ENCODE assay signal across 9 mouse cellular contexts in the genomic region with DNA sequence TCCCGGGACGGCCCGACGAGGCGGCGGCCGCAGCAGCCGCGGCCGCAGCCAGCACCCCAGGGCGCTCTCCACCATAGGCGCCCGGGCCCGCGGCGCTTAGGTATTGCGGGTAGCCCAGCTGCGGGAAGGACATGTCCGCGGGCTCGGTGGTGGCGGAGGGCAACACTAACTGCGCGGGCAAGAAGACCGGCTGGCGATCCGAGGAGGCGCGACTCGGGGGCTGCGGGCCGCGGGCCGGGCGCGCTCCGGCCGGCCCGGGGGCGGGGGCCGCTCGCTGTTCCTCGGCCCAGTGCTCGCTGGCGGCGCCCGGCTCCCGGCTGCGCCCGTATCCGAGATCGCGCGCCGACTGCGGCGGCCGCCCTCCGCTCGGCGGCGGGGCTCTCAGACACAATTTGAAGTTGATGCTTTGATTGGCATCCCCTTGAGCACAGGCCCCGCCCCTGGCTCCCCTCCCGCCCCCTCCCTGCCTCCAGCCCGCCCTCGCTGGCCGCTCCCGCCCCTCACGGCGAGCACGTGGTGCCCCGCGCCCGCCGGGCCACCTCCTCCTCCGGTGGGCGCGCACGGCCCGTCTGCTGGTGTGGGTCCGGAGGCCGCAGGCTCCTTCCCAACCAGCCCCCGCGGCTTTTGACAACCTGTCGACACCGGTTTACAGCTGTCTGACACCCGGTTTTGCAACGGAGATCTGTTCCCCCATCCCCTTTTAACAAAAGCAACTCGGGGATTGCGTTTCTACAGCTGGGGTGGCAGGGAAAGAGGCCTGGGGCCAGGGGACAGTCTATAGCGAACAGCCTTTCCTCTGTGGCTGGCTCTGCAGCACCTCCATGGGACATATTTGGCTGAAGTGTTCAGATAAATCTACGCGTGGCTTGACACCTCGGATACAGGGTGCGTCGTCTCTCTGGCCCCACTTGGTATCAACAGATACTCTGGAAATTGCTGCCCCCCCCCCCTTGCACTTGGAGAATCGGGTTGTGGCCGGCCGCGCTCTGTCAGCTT. TPM values are rescaled to one million over a fixed set of nuclear protein-coding genes. Genes with fewer than 3 reads are reported as not detected.
DNase-seq lines count a peak whose midpoint lies in the region; ATAC-seq and TF ChIP-seq lines count a peak whose summit lies in the region.
"Had no signal": no experiment of that assay in that cellular context is flagged by ENCODE, and none has a peak within 500 bp of the region (broad histone marks: within the 10 kb centered on the region; RNA-seq: fewer than 3 reads in every experiment).

A gene (minus strand): TSS at position 368 of the 996 bp plus-strand sequence.

- peak; percentile 45; the same call in 1 of the 2 replicates for ATAC-seq in embryonic facial prominence, embryonic 13.5 days (ENCODE audit: insufficient number of reproducible peaks, insufficient read depth, low FRiP score, low TSS enrichment, low read depth)
- peak; percentile 38; the same call in 1 of the 2 replicates for ATAC-seq in intestine, embryonic 14.5 days (replicated peaks; ENCODE audit: low FRiP score, low TSS enrichment, low read depth)
- ATAC-seq in stomach, embryonic 15.5 days (ENCODE audit: insufficient read depth, low FRiP score, low read depth), result no peak

- peak within 1 kb of the TSS; percentile 85 for H3K4me2 ChIP-seq in embryonic facial prominence, embryonic 13.5 days
- H3K4me2 ChIP-seq in intestine, embryonic 14.5 days (ENCODE audit: low read length), result peak within 1 kb of the TSS; percentile 61
- H3K4me2 ChIP-seq in stomach, embryonic 15.5 days, result peak within 1 kb of the TSS; percentile 82

- peak within 1 kb of the TSS; percentile 23 for H3K4me3 ChIP-seq in cerebellum, adult 2 months (replicated peaks; ENCODE audit: insufficient read depth, low read depth, low read length)
- peak within 1 kb of the TSS; percentile 54 for H3K4me3 ChIP-seq in embryonic facial prominence, embryonic 13.5 days
- peak within 1 kb of the TSS; percentile 35 for H3K4me3 ChIP-seq in intestine, embryonic 14.5 days (ENCODE audit: low read depth, low read length)
- peak within 1 kb of the TSS; percentile 41 for H3K4me3 ChIP-seq in stomach, embryonic 15.5 days (replicated peaks)

- no peaks in the 10 kb centered on the region; the same call in 1 of the 2 replicates for H3K4me1 ChIP-seq in cerebellum, adult 2 months (ENCODE audit: control insufficient read depth, insufficient read depth, low read length)
- peaks cover 46% of the 10 kb centered on the region for H3K4me1 ChIP-seq in embryonic facial prominence, embryonic 13.5 days
- peaks cover 11% of the 10 kb centered on the region for H3K4me1 ChIP-seq in intestine, embryonic 14.5 days (replicated peaks; ENCODE audit: control insufficient read depth, insufficient read depth, low read length)
- H3K4me1 ChIP-seq in stomach, embryonic 15.5 days, result peaks cover 25% of the 10 kb centered on the region

- no peaks in the 10 kb centered on the region for H3K9me3 ChIP-seq in embryonic facial prominence, embryonic 13.5 days
- no peaks in the 10 kb centered on the region for H3K9me3 ChIP-seq in intestine, embryonic 14.5 days (ENCODE audit: control insufficient read depth, low read length)
- no peaks in the 10 kb centered on the region for H3K9me3 ChIP-seq in stomach, embryonic 15.5 days

- H3K9ac ChIP-seq in embryonic facial prominence, embryonic 13.5 days, result peak within 1 kb of the TSS; percentile 73
- no peak within 1 kb of the TSS for H3K9ac ChIP-seq in intestine, embryonic 14.5 days (ENCODE audit: low read length)
- H3K9ac ChIP-seq in stomach, embryonic 15.5 days, result no peak within 1 kb of the TSS

- H3K27ac ChIP-seq in cerebellum, adult 2 months (ENCODE audit: insufficient read depth, low read length), result no peak within 1 kb of the TSS
- peak within 1 kb of the TSS; percentile 16; the same call in 1 of the 2 replicates for H3K27ac ChIP-seq in embryonic facial prominence, embryonic 13.5 days
- no peak within 1 kb of the TSS for H3K27ac ChIP-seq in intestine, embryonic 14.5 days (ENCODE audit: low read depth)
- no peak within 1 kb of the TSS for H3K27ac ChIP-seq in stomach, embryonic 15.5 days

- DNase-seq in cerebellum, adult 2 months, result peak in 1 of 2 experiments; percentile 28
- no peak for DNase-seq in cerebellum, adult 18-20 months
- DNase-seq in intestine, embryonic 14.5 days (ENCODE audit: low spot score), result peak; percentile 77
- DNase-seq in lung, adult 18-20 months, result peak; percentile 73
- no peak for DNase-seq in thymus, postnatal 0 days (ENCODE audit: low spot score)
- no peak for DNase-seq in adrenal gland, adult (ENCODE audit: inconsistent age in 2 of 2, low spot score in 1 of 2)

- TF ChIP-seq CTCF in cerebellum, adult 2 months (IDR thresholded peaks at IDR 0.05; ENCODE audit: borderline replicate concordance, insufficient read depth, low read depth, low read length), result no peak

- H3K27me3 ChIP-seq in cerebellum, adult 2 months (ENCODE audit: control insufficient read depth, insufficient read depth, low read length), result peaks cover 8% of the 10 kb centered on the region; the same call in 1 of the 2 replicates
- H3K27me3 ChIP-seq in embryonic facial prominence, embryonic 13.5 days, result peaks cover 94% of the 10 kb centered on the region
- H3K27me3 ChIP-seq in intestine, embryonic 14.5 days (replicated peaks; ENCODE audit: control insufficient read depth, insufficient read depth, low read length), result peaks cover 99% of the 10 kb centered on the region
- peaks cover 90% of the 10 kb centered on the region for H3K27me3 ChIP-seq in stomach, embryonic 15.5 days (replicated peaks)

- no peak for TF ChIP-seq POLR2A in cerebellum, adult 2 months (IDR thresholded peaks at IDR 0.05; ENCODE audit: borderline replicate concordance, insufficient read depth, low read length)

- H3K36me3 ChIP-seq in embryonic facial prominence, embryonic 13.5 days, result no peaks in the 10 kb centered on the region
- no peaks in the 10 kb centered on the region for H3K36me3 ChIP-seq in intestine, embryonic 14.5 days (ENCODE audit: control insufficient read depth, insufficient read depth, low read length)
- no peaks in the 10 kb centered on the region for H3K36me3 ChIP-seq in stomach, embryonic 15.5 days

- WGBS in cerebellum, adult 2 months, result under 1% methylated on average over 98 of the region's 100 CpGs
- under 1% methylated on average over 95 of the region's 100 CpGs for WGBS in embryonic facial prominence, embryonic 13.5 days
- under 1% methylated on average over 79 of the region's 100 CpGs for WGBS in intestine, embryonic 14.5 days
- under 1% methylated on average over 79 of the region's 100 CpGs for WGBS in stomach, embryonic 15.5 days

RNA-seq across cellular contexts. Expression of the gene that starts here (rescaled TPM):
- 21.2 and 22.4 TPM in 2 replicates for polyA plus RNA-seq in cerebellum, adult 2 months (2012; rRNA removed)
- polyA plus RNA-seq in embryonic facial prominence, embryonic 13.5 days (2015; fragmentation: Nextera tagmentation; extraction: Ambion mirVana), result 3.5 and 7.6 TPM in 2 replicates
- polyA plus RNA-seq in intestine, embryonic 14.5 days (2014; fragmentation: Nextera tagmentation; extraction: Ambion mirVana), result not detected in 2 replicates
- 0.26 and 0.41 TPM in 2 replicates for polyA plus RNA-seq in stomach, embryonic 15.5 days (2015; fragmentation: Nextera tagmentation; extraction: Ambion mirVana)
- polyA plus RNA-seq in thymus, postnatal 0 days (2015; fragmentation: Nextera tagmentation; extraction: Ambion mirVana), result 0.05 TPM in 2 replicates
- polyA plus RNA-seq: C2C12 had no signal

Comparison
In these comparisons a context has a peak if more than half of its experiments do, and no peak if none do; other contexts are left out.
1. Peak in DNase-seq, ATAC-seq, H3K4me3 ChIP-seq and H3K4me2 ChIP-seq in intestine, embryonic 14.5 days; RNA of the gene not detected or under 1 TPM.
2. DNase-seq: peak in lung, adult 18-20 months (2 of 2); none in cerebellum, adult 18-20 months (0 of 2), thymus, postnatal 0 days (single experiment) and adrenal gland, adult (0 of 2).
3. Peak in every context shown above with its lines, with median percentiles within 50 percentile points of each other: H3K4me3 ChIP-seq and H3K4me2 ChIP-seq.